Mouse (Mus musculus) spleen, embryonic (tissue): Measurements from ENCODE around the gene Prr5l.

ENCODE experiments used
- CTCF ChIA-PET: fragments of 350-600 bp; sonication (Branson Sonifier 250); formaldehyde crosslinking; loops from one replicate; lab custom pipeline; 2022; lab: Charles Lee

The Prr5l gene

DNA sequence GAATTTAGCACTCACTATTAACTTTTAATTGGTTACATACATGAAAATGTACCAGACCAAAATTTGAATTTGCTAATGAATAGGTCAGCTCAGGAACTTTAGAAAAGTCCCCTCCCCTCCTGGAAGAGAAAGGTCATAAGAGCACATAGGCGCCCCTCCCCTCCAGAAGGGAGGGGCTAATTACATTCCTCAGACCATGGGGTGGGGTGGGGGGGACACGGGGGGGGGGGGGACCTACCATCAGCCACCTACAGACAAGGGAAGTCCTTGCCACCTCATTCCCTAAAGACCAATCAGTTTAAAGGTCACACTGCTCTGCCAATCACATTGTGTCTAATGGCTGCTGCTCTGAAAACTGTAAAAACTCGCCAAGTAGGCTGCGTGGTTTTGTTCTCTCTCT lies 59.0 kb downstream of the Prr5l start:
- CTCF ChIA-PET, result no interaction called here

DNA sequence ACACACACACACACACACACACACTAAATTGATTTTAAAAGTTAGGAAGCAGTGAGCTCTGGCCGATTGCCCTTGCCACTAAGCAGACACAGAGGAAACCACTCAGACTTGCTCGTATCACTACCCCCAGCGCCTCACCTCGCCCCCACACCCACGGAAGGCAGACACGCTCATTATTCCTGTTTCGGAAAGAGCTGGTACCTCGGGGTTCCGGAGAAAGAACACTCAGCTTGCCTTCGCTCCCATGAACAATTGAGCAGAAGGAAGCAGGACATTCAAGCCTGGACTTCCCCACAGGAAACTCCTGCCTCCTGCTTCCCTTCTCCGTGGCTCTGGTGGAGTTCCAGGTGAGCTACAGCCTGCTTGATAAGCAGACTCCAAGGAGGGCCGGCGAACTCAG lies 60.0 kb downstream of the Prr5l start:
- CTCF ChIA-PET, result interaction anchor here (1.0 kb wide), 1 partner anchor 25 kb away, joined by 3 read pairs; no protein-coding TSS in a partner anchor

DNA sequence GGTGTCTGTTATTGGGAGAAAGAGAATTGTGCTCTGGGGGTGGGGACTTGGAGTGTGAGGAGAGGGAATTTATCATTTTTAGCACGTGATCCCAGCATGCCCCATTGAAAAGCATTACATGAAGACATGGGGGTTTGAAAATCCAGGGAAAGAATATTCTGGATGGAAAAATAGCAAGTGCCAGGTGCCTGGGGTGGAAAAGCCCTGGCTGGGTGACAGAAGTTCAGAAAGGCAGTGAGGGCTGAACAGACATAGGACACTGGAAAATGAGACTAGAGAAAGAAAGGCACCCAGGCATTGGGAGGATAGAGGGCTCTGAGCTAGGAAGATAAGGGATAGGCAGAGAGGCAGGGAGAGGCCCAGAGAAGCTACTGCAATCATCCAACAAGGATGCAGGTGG lies 62.0 kb downstream of the Prr5l start:
- CTCF ChIA-PET, result no interaction called here

DNA sequence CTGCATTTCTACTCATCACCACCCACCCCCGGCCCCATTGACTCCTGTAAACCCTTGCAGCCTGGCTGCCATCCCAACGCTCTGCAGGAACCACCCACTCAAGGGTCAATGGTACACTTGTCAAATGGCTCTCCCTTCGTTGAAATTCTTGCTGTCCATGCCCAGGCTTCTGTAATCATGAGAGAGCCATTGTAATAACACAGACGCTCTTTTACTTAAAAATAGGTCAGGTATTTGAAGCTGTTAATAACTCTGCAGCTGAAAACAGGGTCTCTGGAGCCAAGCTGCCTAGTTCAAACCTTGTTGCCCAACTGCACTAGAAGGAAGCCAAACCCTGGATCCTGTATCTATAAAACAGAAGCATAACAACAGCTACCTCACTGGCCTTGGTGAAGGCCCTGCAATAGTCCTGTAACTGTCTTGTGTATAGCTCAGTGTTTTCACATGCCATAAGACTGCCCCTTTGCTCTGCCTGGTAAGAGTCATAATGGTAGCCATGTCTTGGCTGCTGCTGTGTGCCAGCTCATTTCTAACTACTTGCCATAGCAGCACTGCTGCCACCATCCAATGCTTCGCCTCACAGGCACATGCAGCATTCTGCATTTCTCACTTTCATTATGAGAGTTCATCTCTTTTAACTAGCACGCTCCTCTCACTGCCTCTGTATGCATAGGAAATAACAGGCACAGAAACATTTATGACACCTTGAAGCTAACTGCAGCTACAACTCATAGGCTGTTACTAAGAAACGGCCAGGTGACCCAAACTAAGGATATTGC lies 63.7 kb downstream of the Prr5l start:
- CTCF ChIA-PET, result no interaction called here

DNA sequence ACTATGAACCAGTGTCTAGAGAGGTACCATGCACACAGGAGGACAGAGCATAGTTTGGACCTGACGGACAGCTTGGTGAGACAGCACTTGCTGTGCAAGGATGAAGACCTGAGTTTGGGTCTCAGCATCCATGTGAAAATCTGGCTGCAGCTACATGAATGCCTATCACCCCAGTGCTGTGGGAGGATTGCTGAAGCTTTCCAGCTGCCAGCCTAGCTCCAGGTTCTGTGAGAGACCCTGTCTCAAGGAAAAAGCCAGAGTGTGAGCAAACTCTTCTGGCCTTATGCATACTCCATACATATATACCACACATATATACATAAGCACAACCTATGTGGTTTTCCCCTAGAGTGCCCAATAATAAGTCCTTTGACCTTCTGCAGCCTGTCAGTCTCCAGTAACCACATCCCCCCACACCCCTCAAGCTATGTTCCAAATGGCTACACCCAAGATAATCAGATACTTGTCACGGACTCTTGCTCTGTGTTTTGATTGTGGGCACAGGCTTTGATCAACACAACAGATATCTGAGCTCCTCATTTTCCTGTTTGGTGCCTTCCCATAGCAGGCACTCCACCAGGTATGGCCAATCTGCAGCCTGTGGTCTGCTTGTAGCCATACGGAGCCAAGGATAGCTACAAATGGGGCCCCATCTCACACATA lies 66.0 kb downstream of the Prr5l start:
- CTCF ChIA-PET, result interaction anchor here (0.6 kb wide), 1 partner anchor 172 kb away, joined by 5 read pairs; no protein-coding TSS in a partner anchor

DNA sequence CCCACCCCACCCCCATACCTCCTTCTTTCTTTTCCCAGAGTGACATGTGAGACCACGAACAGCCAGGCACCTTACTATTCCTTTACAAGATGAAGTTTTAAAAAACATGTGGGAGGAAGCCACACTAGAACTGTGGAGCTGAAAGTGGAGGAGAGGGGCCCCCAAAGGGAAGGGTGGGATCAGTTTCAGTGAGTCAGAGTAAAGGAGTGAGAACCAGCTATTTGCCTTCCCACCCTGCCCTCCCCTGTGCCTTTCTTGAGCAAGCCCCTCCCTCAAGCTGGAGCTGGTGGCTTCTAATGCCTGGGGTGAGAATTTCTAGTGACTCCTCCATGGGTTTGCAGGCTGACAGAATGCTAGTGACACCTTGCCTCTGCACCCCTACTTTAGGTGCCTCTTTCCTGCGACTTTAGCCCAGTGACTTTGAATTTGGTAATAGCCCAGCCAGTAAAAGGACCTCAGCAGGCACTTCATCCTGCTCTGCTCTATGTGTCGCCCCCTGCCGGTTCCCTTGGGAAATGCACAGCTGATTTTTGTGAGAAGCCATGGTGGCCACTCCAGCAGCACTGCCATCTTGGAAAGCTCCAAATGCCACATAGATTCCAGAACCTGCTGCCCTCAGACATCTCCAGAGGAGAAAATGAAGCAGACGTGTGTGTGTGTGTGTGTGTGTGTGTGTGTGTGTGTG lies 67.4 kb downstream of the Prr5l start:
- CTCF ChIA-PET, result interaction anchor here (0.5 to 0.6 kb wide), 5 partner anchors 18 to 654 kb away, joined by 3 to 7 read pairs (median 4); no protein-coding TSS in a partner anchor

DNA sequence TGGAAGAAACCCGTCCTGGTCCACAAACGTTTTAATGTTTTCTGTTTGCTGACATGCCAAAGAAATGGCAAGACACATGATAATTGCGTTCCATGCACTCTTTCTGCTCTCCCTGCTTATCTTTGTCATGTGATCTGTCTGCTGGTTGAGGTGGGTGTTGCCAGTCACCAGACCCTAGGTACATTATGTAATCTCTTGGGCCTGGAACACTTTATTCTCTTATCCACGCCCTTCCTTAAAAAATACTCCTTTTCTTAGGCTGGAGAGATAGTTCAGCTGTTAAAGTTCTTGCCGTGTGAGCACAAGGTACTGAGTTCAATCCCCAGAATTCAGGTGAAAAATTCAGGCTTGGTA lies 68.6 kb downstream of the Prr5l start:
- CTCF ChIA-PET, result no interaction called here

DNA sequence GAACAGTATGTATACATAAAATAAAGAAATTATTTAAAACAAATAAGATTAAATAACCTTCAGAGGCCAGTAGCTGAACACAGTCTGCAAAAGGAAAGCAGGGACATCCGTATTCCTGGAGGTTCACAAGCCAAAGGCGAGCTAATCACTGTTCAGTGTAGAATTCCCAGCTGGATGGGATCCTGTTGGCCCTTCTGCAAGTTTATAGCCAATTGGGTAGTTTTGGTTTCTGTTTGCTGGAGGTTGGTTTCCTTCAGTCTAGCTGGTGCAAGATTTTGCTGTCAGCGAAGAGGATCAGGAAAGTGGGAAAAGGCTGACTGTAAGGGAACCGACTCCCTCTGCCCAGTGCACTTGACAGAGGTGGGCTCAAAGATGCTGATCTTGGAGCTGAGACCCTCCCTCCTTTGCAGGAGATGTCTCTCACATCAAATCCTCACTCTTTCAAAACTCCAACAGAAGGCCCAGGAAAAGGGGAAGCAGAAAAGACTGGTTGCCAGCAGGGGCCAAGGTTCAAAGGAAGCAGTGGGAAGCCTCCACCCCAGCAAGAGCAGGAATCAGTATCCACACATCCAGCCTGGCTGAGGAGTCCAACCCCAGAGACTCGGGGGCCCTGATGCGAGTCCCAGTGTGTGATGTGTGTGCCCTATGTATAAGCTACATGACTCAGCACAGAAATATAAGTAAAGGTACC lies 69.1 kb downstream of the Prr5l start:
- CTCF ChIA-PET, result no interaction called here

DNA sequence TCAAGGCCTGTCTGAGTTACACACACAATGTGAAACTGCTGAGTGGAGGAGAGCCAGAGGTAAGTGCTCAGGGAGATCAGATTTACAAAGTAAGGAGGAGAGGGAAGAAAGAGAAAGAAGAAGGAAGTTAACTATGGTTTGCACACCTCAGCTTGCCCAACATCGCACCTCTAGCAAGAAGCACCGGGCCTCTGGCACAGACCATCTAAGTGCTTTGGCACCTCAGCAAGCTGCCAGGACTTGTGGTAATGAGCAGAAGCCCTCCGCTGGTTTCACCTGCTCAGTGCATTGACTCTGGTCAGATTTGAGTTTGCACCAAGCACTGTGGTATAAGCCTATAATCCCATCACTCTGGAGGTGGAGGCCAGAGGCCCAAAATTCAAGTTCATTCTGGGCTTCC lies 70.9 kb downstream of the Prr5l start:
- CTCF ChIA-PET, result no interaction called here

DNA sequence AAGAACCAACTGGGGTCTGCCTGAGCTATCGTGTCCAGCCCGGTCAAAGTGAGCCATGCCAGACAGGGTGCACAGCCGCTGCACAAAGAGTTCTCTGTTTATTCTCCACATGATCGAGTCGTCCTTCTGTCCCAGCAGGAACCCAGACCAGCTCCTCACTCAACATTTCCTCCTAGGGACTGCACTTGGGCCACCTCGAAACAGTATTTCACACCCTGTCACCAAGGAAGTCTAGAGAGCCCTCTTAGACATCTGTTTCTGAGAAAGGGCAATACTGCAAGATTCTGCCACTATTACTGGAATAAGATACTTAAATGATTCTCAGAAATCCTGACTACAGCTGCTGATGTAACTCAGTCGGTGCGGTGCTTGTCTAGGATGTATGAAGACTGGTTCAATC lies 72.1 kb downstream of the Prr5l start:
- CTCF ChIA-PET, result no interaction called here

DNA sequence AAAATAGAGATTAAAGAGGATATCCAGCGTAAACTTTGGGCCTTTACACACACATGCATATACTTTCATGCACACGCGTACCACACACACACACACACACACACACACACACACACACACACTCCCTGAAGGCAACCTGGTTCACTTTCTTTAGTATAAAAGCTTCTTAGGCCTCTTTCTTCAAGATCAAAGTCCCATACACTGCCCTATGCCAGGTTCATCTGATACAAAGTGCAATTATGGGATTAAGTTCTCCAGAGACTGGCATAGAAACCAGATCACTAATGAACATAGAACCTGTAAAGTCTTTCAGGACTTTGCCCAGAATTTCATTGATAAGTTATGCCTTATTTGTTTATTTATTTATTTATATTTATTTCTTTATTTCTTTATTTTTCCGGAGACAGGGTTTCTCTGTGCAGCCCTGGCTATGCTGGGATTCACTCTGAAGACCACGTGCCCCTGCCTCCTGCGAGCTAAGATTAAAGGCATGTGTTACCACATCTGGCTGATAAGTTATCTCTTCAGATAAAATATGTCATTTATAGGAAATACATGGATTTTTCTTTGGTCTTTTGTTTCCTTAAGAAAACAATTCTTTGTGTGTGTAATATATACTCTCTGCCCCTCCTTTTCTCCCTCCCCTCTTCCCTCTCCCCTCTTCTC lies 73.1 kb downstream of the Prr5l start:
- CTCF ChIA-PET, result no interaction called here

DNA sequence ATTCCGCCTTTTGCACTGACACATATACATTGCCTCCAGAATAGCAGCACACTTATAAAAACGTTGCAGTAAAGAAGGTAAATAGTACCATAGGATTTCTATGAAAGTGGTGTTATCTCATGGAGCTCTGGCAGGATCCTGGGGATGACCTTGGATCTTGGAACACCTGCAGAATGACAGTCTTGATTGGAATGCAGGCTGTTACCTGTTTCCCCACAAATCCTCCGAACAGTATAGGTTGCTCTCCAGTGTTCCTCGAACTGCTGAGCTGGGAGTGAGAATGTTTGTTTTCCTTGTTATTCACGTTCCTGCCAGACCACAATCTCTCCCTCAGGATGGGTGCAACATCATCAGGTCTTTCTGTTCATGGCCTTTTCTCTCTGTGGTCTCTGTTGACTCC lies 75.1 kb downstream of the Prr5l start:
- CTCF ChIA-PET, result no interaction called here

DNA sequence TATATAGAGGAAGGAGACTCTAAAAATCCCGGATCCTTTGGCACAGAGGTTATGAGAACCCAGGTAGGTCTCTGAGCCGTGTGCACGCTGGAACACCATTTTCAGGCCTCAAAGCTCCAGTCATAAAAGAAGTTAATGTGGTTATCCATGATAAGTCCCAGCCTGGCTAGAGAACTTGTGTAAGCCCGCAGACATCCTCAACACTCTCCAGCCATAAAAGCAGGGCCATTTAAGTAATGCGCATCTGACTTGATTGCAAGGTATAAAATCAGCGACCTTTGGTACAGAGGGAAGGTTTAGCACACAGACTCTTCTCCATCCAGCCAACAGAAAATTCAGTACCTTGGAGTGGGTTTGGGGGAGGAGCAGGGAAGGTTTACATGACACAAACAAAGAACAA lies 80.6 kb downstream of the Prr5l start:
- CTCF ChIA-PET, result no interaction called here

DNA sequence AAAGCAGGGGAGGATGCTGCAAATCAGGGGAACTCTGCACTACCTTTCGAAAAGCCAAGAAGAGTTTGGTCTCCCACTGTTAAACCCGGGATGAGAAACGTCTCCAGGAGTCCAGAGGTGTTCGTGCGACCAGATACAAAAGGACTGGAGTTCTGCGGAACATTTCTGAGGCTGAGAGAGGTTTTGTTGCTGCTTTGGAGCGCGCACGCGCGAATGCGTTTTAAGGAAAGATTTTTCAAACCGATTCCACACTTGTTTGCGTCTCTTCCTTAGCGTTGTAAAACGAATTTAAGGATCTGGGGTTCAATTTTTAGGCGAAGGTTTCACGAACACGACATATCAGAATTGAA lies 85.0 kb downstream of the Prr5l start:
- CTCF ChIA-PET, result interaction anchor here (1.1 kb wide), 1 partner anchor 25 kb away, joined by 3 read pairs; no protein-coding TSS in a partner anchor

DNA sequence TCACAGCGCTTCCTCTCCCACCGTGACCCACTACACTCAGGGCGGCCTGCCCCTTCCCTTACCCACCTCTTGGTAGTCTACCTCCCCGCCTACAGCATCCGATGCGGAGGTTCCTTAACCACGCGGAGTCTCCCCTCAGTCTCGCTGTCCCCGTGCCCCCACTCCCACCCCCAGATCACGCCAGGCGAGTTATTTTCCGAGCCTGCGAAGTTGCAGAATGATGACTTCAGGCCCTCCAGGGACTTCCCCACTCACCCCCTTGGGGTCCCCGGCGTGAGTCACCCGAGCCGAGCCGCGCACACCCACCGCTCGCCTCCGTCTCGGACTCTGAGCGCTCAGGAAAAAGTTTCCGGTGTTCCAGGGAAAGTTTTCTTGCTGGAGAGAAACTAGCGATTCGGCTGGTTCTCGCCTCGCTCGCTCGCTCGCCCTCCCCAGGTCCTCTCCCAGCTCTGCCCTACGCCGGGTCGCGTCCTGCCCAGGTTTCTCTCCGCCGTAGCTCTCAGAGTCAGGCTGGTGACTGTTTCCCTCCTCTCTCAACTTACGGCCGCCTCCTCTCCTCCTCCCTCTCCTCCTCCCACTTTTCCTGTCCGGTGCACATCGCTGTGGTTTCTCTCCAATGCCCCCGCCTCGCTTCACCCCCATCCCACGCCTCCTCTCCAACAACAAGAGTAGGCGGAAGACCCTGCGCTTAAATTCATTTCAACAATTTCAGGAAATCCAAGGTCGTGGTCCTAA lies 85.5 kb downstream of the Prr5l start:
- CTCF ChIA-PET, result interaction anchor here (1.1 kb wide), 1 partner anchor 25 kb away, joined by 3 read pairs; no protein-coding TSS in a partner anchor

DNA sequence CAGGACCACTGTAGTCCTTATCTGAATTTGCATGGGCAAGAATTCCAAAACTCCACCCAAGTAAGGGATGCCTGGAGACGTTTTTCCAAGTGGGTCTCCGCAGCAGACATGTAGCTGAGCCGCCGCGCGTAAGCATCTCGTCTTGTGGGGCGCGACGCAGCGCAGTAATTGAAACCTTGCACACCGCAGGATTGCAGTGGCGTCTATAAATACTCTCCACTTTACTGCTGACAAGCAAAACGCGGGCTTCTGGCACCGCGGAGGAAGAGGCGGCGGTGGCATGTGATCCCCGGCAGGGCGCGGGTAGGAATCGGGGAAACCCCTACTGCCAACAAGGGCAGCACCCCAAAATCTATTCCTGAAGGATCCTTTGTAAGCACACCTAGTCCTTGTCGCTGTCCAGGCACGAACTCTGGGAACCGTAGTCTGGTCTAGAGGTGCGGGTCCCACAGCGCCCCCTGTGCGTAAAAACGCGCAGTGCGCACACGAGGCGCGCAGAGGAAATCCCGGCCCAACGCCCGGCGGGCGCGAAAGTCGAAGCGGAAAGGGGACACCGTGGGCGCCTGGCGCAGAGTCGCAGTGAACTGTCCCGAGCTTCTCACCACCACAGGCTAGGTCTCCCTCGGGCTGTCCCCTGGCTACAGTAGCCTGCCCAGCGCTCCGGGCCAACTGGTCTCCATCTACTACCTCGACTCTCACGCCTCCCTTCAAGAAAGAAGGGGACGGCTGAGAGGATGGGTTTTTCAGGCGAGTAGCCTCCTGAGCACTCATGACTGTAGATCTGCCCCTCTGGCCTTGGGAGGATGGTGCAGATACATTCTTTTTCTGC lies 86.3 kb downstream of the Prr5l start:
- CTCF ChIA-PET, result no interaction called here

DNA sequence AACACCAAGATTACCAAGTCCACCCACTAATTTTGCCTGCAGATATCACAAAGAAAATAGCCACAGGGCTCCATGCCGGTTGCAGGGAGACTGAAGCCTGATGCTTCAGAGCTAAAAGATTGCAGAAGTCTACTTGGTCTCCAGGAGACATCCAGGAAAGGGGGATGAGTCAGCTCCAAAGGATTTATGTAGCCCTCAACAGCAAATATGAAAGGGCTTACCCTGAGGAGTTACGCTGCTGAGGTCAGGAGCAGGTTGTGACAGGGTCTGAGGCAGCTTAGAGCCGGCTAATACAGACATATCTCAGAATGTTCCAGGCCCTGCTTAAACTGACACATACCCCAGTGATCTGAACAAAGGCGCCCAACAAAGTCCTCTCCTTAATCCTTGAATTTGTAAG lies 90.7 kb downstream of the Prr5l start:
- CTCF ChIA-PET, result interaction anchor here (0.7 kb wide), 1 partner anchor 80 kb away, joined by 7 read pairs; no protein-coding TSS in a partner anchor

DNA sequence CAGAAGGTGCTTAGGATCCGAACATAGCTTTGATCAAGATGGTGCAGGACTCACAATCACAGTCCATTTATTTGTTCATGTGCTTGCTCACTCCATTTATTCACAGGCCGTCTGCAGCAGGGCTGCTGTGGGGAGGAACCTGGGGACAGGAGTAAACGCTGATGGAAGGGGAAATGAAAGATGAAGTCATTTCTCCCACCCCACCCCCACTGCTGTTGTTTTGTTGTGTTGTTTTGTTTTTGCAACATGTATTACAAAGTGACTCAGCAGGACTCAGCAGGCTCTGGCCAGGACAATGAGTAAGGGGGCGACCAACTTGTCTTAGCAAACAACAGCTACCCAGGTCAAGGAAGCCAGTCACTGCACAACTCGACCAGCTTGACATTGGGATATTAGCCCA lies 99.6 kb downstream of the Prr5l start:
- CTCF ChIA-PET, result no interaction called here

DNA sequence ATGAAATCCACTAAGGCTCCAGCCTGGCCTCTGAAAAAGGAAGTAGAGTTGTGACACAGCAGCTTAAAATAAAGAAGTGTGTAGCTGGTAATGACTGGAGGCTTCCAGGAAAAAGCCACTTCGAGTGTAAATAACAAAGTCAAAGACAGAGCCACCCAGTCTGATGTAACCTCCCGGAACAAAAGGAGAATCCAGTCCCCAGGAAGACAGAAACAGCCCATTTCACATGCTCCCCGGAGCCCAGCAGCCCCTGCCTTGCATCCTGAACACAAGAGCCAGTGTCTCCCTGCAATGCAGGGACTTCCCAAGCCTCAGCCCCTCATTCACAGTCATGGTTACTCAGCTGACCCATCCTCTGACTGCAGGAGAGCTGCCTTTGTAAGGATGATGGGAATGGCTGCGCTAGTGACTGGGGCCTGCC lies 101.5 kb downstream of the Prr5l start:
- CTCF ChIA-PET, result no interaction called here

DNA sequence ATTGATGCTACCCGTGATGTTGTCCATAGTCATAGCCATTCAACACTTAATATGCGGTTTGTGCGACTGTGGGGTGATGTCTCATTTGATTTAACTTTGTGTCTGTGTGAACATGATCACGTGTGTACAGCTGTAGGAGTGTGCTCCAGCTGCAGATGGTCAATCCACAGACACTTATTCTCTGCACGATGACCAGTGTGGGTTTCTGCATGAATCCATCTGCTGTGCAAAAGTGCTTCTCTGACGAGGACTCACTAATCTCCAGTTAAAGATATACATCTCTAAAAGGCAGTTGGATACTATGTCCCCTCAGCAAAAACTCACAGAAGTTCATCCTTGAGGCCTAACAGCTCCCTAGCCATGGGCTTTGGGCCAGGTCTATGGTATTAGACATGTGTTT lies 104.7 kb downstream of the Prr5l start:
- CTCF ChIA-PET, result no interaction called here
